Mouse (Mus musculus) neural tube, embryonic 15.5 days (tissue): ENCODE measurements around the gene Gpn1. TPM values are rescaled to one million over a fixed set of nuclear protein-coding genes. Genes with fewer than 3 reads are reported as not detected.

Experiments
- ATAC-seq: fragments of 200-750 bp; cut with Nextera tagmentation; 2 replicates; pipeline ENCODE4 v1.8.0; 2017; ENCODE audit warnings: mild to moderate bottlenecking, moderate TSS enrichment, moderate library complexity; ENCODE audit not compliant: low FRiP score
- H3K27ac ChIP-seq: fragments of 300-500 bp; sonication (generic); replicated peaks from 2 replicates; pipeline ENCODE4 v1.5.1; 2015; ENCODE audit warnings: mild to moderate bottlenecking, inconsistent platforms
- H3K27me3 ChIP-seq: fragments of 300-500 bp; sonication (generic); replicated peaks from 2 replicates; pipeline ENCODE4 v1.6.1; 2015; ENCODE audit warnings: inconsistent platforms
- H3K36me3 ChIP-seq: fragments of 300-500 bp; sonication (generic); 2 replicates; pipeline ENCODE4 v1.6.1; 2015; ENCODE audit warnings: inconsistent platforms
- H3K4me1 ChIP-seq: fragments of 300-500 bp; sonication (generic); 2 replicates; pipeline ENCODE4 v1.6.1; 2015; ENCODE audit warnings: inconsistent platforms
- H3K4me2 ChIP-seq: fragments of 300-500 bp; sonication (generic); 2 replicates; pipeline ENCODE4 v1.6.1; 2015; ENCODE audit warnings: inconsistent platforms, mild to moderate bottlenecking, moderate library complexity
- H3K4me3 ChIP-seq: fragments of 300-500 bp; sonication (generic); replicated peaks from 2 replicates; pipeline ENCODE4 v1.5.1; 2015; ENCODE audit warnings: mild to moderate bottlenecking, inconsistent platforms
- H3K9ac ChIP-seq: fragments of 300-500 bp; sonication (generic); replicated peaks from 2 replicates; pipeline ENCODE4 v1.6.1; 2015; ENCODE audit warnings: mild to moderate bottlenecking, inconsistent platforms
- H3K9me3 ChIP-seq: fragments of 300-500 bp; sonication (generic); replicated peaks from 2 replicates; pipeline ENCODE4 v1.6.1; 2016; ENCODE audit warnings: inconsistent platforms
- WGBS: fragments of 180-500 bp; shearing (Covaris S2); methylation state at CpG from one replicate; pipeline ENCODE4 v1.1.7; 2015; ENCODE audit warnings: mixed read lengths; 5-methylcytosine and 5-hydroxymethylcytosine counted together
- polyA plus RNA-seq: library from polyadenylated mRNA; unstranded; fragments of >200 nt; fragmentation: Nextera tagmentation; extraction: Ambion mirVana; gene quantifications from 2 replicates; pipeline ENCODE4 v1.2.1, GENCODE M21; 2015

Gpn1 gene
- polyA plus RNA-seq, 1 experiment from 2014 or later = 80.8 TPM

DNA sequence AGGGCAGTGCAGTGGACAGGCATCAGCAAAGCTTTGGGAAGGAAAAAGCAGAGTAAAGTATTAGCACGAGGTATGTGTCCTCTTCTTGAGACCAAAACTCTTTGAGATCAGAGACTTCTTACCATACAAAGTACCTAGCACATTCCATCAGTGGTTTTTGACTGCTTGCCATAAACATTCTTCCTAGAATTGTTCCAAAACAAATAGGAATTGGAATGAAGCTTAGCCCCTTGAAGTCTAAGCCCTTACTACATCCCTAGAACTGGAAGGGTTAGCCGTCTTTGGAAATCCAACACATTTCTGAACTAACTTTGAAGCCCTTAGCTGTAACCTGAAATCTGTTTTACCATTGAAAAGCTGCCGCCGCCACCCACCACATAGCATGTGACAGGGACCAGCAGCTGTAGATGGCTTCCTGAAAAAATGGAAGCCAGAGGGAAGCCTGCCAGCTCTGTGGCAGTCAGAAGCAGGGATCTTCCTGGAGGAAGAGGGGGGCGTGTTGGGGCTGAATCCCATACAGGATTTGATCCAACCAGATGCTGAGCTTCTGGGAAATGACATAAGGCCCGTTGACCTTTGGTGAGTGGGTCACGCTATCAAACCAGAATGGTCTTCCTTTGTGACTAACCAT lies 67.6 kb downstream of the Gpn1 start:
- Histone ChIP-seq H3K9me3 (no peaks in the 10 kb centered on the region), H3K27ac (no peak overlapping the region), H3K27me3 (no peaks in the 10 kb centered on the region), H3K4me1 (no peaks in the 10 kb centered on the region), H3K9ac (no peak overlapping the region), H3K36me3 (peaks cover 30% of the 10 kb centered on the region), H3K4me3 (no peak overlapping the region), H3K4me2 (no peak overlapping the region)
- WGBS = 91% methylated on average over 7 of the region's 7 CpGs
- ATAC-seq = no peak

Other genes with a start within 250 kb of the Gpn1 start
- gene Krtcap3, start 243.1 kb upstream of the Gpn1 start, polyA plus RNA-seq = 3.0 and 11.2 TPM in 2 replicates
- 28.9 and 30.4 TPM in 2 replicates for gene Ift172, start 203.6 kb upstream of the Gpn1 start, polyA plus RNA-seq
- gene Fndc4, start 198.7 kb upstream of the Gpn1 start, polyA plus RNA-seq = 102 and 129 TPM in 2 replicates
- 0.10 and 0.24 TPM in 2 replicates for gene Gckr, start 197.3 kb upstream of the Gpn1 start, polyA plus RNA-seq
- gene Zfp512, start 42.3 kb upstream of the Gpn1 start, polyA plus RNA-seq = 97.9 and 110 TPM in 2 replicates
- not detected in 2 replicates for gene 4930548H24Rik, start 9.0 kb upstream of the Gpn1 start, polyA plus RNA-seq
- gene Slc4a1ap, start 32.3 kb downstream of the Gpn1 start, polyA plus RNA-seq = 32.4 and 38.1 TPM in 2 replicates
- gene Supt7l, start 33.1 kb downstream of the Gpn1 start, polyA plus RNA-seq = 25.5 and 26.0 TPM in 2 replicates
- gene Mrpl33, start 102.2 kb downstream of the Gpn1 start, polyA plus RNA-seq = 227 and 235 TPM in 2 replicates
- 2.3 and 4.9 TPM in 2 replicates for gene Rbks, start 202.9 kb downstream of the Gpn1 start, polyA plus RNA-seq
- gene Babam2, start 202.9 kb downstream of the Gpn1 start, polyA plus RNA-seq = 54.8 and 61.8 TPM in 2 replicates